Mouse (Mus musculus) induced T-regulatory cell, adult 2 months (primary cell): ENCODE measurements around the gene Ufl1.
A peak's percentile ranks its signal among the peaks of the same experiment; 100 is the strongest.
"Not testable (repeated sequence)": the region's sequence is repeated elsewhere in the genome, so short reads cannot be mapped to it uniquely, and the experiment has no call there.

Experiments used
- DNase-seq: peaks from one replicate; pipeline ENCODE4 v3.0.0-alpha.2; 2012; ENCODE audit warnings: low read depth

Gene Ufl1

GRCm38 (mm10) chr4:25281671-25282038 lies at the start of gene Ufl1:
Gene Ufl1 (minus strand): TSS chr4:25281821.
- peak; percentile 94 for DNase-seq

- DNase-seq: no peak
Measured at GRCm38 (mm10) chr4:25325684-25326220, 44.1 kb upstream of the Ufl1 start.

GRCm38 (mm10) chr4:25322631-25323178 lies 41.1 kb upstream of the Ufl1 start:
- DNase-seq: no peak

- no peak for DNase-seq
Measured at GRCm38 (mm10) chr4:25313767-25314166, 32.1 kb upstream of the Ufl1 start.

GRCm38 (mm10) chr4:25285002-25285401 lies 3.4 kb upstream of the Ufl1 start:
- not testable (repeated sequence) for DNase-seq

GRCm38 (mm10) chr4:25280938-25281670 lies 517 bp downstream of the Ufl1 start:
- DNase-seq: no peak

- DNase-seq: no peak
Measured at GRCm38 (mm10) chr4:25272861-25273627, 8.6 kb downstream of the Ufl1 start.

GRCm38 (mm10) chr4:25271926-25272325 lies 9.7 kb downstream of the Ufl1 start:
- no peak for DNase-seq

- DNase-seq: no peak
Measured at GRCm38 (mm10) chr4:25267144-25267543, 14.5 kb downstream of the Ufl1 start.

GRCm38 (mm10) chr4:25257822-25258398 lies 23.7 kb downstream of the Ufl1 start:
- DNase-seq: no peak

- no peak for DNase-seq
Measured at GRCm38 (mm10) chr4:25242776-25243175, 38.8 kb downstream of the Ufl1 start, which contains the start of gene Fhl5. Gene Fhl5 (minus strand): TSS chr4:25242876.

GRCm38 (mm10) chr4:25235663-25236062 lies 46.0 kb downstream of the Ufl1 start:
- DNase-seq: not testable (repeated sequence)

- not testable (repeated sequence) for DNase-seq
Measured at GRCm38 (mm10) chr4:25233767-25234166, 47.9 kb downstream of the Ufl1 start.

GRCm38 (mm10) chr4:25232546-25232945 lies 49.1 kb downstream of the Ufl1 start:
- DNase-seq: no peak

- DNase-seq: no peak
Measured at GRCm38 (mm10) chr4:25227527-25227926, 54.1 kb downstream of the Ufl1 start.

GRCm38 (mm10) chr4:25221927-25222326 lies 59.7 kb downstream of the Ufl1 start:
- DNase-seq: no peak

- DNase-seq: no peak
Measured at GRCm38 (mm10) chr4:25213451-25213850, 68.2 kb downstream of the Ufl1 start.

- DNase-seq: no peak
Measured at GRCm38 (mm10) chr4:25206166-25206565, 75.5 kb downstream of the Ufl1 start.
